Mouse (Mus musculus) cerebellum, adult 9-11 months (tissue): ENCODE results near the gene Elovl6.

Source experiments
- DNase-seq: peaks from one replicate; pipeline ENCODE4 v3.0.0; 2022

Gene Elovl6

DNA sequence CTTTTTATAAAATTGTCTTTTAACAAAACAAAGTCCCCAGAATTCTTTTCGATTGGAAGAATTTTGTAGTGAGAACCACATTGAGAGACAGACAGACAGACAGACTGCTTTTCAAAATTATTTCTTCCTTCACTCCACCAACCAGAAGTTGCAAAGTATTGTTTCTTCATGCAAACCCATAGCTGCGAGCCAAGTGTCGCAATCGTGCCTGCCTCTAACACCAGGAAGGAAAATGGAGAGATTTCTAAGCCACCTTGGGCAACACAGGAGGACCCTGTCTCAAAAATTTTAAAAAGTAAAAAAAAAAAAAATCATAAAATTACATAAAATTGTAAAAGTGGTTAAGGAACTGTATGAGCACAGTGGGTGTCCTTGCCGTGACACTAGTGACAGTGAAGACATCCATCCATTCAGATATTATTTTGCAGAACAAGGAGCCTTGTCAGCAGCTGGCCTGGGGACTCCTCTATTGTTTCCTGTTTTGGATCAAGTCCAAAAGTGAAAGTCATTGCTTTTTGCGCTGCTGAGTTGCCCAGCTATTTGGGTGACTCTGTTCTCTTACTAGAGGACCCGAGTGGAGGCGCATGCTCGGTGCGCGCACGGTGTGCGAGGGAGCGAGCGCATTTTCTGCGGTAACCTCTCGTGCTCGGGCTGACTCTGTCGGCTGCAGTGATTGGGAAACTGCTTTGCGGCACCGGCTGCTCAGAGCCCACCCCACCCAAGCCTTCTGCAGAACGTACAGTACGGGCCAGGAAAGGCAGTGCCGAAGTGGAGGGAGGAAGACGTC lies 80.3 kb downstream of the Elovl6 start:
- DNase-seq, result no peak

DNA sequence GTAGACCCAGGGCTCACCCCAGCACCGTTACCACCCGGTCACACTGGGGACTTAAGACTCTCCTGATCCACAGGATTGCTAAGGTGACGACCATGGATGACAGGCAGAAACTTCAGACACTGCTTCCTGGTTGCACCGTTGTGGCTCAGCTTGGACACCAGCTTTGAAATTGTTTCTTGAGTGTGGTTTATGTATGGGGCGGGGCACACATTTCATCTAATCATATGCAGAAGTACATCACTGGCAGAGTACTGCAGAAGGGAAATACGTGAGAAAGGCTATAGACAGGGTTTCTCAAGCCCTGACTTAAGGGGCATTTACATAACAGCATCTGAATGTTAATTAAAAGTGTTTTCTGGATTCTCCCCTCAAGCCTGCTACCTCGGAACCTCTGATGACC lies 81.6 kb downstream of the Elovl6 start:
- no peak for DNase-seq

DNA sequence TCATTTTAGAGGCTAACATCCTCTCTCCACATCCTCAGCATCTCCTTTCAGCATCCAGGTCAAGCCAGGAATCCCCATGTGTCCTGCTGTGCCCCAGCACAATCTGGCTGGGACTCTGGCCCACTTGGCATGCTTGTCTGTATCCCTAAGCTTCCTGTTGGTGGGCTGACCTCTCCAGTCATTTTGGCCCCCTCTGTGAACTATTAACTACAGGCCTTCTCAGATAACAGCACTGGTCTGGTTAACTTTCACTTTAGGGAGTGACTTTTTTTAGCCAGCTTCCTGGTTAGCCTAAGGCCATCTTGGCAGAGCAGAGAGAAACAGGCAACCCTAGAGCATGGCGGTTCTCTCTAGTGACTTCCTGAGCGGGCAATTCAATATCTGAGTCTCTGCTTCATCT lies 82.1 kb downstream of the Elovl6 start:
- peak; percentile 38 for DNase-seq

DNA sequence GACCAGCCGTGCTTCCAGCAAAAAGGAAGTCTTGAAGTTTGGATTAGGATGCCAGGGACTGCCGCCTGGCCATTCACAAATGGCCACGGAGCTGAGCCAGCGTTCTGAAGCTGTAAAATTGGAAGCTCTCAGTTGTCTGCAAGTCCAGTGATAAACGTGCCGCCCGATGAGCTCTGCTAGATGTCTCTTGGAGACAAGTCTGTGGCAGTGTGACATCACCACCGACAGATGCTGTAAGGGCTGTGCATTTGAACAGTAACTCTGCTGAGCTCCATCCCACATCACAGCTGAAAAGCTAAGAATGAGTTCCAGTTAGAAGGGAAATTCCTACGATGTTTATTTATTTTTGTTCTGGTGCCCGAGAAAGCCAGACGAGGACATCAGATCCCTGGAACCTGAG lies 85.3 kb downstream of the Elovl6 start:
- no peak for DNase-seq

DNA sequence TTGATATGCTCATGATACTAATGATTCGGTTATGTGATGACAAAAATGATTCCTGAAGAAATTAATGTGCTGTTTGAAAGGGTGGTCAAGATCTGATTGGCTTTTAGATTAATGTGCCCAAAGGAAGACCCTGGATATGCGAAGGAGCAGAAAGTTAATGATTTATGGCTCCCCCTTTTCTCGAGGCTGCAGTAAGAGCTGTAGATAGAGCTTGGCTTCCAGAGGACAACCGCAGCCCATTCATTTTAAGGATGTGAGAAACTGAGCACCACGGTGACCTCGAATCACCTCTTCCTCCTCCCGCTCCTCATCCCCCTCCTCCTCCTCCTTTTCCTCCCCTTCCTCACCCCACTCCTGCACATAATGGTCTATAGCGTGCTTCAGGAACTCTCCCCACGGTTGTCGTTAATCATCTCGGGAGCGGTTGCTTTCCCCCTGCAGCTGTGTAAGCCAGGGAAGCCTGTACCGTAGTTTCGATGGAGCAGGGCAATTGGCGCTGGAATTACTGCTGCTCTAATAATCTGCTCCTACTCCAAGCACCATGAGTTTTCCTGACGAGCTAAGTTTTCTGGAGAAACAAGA lies 87.1 kb downstream of the Elovl6 start:
- no peak for DNase-seq

DNA sequence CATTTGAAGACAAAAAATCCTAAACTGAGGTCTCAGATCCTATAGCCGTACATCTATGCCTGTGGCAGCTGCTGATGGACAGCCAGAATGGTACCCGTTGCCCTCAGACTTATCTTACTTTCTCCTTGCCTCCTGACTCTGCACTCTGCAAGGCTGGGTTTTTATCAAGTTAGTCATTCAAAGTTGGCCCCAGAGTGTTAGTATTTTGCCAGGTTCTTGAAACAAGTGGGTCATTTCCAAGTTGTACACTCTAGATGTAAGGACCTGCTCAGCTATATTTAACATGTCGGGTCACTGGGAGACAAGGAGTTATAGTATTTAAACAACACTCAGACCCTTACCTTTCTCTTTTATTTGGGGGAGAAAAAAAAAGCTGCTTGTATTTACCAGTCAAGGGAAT lies 88.6 kb downstream of the Elovl6 start:
- DNase-seq, result no peak

DNA sequence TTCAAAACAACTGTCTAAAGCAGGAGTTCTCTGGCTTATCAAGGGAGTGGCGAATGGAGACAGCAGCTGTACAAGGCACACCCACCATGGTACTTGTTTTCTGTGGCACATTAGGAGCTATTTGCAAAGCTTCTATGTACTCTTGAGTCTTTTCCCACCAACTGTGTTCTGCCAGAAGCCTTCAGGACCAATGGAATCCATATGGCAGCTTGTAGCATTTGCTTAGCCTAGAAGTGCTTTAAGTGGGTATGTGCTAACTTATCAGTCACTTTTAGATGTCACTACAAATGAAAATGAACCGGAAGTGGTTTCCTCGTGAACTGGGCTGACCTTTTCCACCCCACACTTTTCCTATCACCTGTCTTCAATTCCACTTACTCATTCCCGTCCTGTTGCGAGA lies 89.1 kb downstream of the Elovl6 start:
- DNase-seq, result no peak

DNA sequence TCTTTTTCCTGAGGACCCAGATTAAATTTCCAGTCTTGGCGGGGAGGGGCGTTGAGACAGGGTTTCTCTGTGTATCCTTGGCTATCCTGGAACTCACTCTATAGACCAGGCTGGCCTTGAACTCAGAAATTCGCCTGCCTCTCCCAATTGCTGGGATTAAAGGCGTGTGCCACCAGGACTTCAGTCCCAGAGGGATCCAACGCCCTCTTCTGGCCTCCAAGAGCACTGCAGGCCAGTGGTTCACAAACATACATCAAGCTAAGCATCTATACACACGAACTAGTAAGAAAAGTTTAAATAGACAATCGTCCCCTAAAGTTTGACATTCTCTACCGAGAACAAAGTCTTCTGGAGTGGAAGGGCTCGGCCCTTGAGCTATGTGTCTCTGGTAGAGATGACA lies 90.0 kb downstream of the Elovl6 start:
- no peak for DNase-seq

DNA sequence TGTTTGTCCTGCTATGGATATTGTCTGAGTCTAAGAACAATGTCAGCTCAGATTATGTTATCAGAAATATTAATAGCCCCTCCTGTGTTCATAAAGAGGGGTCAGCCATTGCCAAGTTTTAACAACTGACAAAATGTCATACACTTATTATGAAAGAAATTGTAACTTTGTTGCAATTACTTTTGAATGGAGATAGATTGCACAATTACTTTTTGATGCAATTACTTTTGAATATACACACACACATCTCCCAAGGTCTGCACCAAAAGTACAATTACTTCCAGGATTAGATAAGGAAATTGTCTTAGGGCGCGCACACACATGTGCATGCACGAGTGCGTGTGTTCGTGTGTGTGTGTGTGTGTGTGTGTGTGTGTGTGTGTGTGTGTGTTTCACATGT lies 90.5 kb downstream of the Elovl6 start:
- no peak for DNase-seq

DNA sequence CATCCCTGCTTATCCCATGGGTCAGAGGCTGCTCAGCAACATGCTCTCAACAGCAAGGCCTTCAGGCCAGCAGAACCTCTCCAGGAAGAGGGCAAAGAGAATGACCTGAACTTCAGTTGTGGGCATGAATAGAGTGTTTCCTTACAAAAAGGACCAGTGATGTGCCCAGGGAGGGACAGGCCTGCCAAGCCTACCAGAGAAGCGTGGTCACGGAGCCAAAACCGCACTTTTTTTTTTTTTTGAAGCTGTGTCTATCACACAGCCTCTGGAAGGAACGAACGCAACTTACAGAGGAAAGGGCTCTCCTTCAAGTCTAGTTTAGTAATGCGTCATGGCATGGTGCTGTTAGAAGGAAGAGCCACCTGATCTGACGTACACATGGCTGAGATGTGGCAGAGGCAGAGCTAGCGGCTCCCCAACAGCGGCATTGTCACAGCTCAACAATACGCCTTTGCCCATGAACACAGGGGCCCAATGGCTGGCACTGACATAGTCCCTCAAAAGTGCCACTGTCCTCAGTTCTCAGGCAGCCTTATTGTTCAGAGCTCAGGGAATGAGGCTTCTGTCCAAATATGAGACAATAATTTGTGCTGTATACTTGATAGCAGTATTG lies 92.1 kb downstream of the Elovl6 start:
- peak; percentile 15 for DNase-seq

DNA sequence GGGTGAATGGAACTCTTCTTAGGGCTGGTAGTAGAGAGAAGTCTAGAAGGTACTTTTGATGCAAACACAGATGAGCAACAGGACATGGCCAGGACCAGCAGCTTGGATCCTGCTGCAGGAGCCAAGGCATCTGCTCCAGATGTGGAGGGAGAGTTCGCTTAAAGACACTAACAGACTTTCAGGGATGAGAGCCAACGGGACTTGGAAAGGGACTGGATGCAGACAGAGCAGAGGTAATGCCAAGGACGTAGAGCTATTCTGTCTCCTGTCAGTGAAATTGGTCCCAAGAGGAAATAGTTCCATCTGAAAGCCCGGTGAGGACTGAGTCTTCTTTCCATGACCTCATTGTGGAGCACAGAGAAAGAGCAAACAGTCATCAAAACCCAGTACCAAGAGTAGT lies 95.1 kb downstream of the Elovl6 start:
- no peak for DNase-seq

DNA sequence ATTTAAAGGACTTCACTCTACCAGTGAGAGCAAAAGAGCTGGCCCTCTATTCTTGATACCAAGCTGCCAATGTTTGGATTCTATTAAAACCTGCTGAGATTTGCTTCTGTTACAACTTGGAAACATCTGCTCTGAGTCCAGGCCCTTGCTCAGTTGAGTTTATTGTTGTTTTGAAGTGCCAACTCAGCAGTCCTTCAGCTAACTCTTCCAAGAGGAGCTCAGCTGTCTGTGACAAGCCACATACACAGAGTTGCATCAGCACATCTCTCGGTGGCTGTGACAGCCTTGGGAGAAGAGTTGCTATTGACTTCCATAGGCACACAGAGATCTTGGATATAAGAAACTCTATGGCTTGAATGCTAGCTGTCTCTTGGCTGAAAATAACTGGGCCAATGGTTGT lies 98.9 kb downstream of the Elovl6 start:
- DNase-seq, result no peak

DNA sequence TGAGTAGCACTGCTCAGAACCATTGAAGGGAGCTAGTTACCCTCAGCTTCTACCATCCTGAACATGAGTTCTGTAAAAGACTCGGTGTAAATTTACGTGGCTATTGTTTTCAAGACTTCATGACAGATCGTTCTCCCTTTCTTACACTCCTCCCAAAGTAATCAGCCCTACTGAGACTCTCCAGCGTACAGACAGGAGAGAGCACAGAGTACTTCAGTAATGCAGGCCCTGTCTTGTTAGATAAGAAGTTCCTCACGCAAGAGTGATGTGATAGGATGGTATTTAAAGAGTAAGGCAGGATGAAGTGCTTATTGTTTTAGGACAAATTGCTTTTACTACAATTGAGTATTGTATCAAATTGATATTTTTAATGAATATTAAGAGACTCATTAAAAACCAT lies 99.7 kb downstream of the Elovl6 start:
- DNase-seq, result no peak

DNA sequence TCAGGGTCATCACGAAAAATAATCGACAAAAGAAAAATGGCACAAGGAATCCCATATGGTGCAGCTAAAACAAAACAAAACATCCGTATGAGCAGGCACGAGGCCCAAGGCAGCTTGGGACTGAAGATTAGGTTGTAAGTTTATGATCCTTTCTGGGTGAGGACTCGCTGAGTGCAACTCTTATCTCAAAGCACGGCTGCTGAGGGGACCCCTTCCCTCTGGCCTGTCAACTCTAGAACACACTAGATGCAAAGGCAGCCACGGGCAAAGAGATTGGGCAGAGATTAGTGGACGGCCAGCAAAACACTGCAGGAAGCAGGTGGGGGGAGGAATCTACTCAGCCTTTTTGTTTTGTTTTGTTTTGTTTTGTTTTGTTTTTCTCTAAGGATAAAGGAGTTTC lies 101.4 kb downstream of the Elovl6 start:
- DNase-seq, result no peak

DNA sequence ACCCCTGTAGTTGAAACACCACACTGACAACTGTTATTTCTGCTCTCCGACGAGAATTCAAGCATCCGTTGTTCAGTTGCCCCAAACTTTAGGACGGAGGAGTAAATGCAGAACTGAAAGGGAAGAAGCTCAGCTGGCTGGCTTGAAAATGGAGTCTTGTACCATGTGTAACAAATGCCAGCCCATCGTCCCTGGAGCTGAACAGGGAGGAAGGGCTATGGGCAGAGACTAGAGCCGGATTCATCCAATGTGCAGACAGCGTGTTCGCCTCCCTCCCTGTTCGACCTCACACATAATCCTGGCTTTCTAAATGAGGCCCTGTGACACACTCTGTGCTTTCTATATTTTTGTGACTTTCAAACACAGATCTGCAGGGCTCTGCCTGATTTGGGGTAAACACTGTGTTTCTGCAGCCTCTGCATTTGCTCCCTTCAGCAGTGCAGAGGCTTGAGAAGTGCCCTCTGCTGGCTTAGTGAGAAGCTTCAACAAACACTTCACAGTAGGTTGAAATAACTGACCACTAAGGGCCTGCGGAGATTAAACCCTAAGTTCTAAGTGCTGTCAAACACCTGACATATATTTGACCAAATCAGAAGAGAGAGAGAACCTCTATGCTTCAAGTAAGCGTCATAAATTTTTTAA lies 102.2 kb downstream of the Elovl6 start:
- peak; percentile 36 for DNase-seq

DNA sequence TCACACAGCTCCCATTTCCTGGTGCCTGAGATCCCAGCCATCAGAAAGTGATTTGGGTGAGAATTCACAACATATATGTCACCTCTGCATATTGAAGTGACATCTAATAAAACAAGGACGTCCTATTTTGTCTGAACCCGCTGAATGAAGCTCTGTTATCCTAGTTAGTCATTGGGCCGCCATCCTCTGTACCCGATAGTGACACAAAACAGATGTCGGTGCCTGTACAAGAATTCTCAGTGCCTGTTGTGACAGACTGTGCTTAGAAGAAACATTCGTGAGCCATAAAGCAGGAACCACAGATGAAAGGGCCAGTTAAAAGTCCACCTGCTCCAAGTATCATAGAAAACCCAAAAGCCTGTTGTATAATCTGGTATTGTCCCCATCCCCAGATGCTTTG lies 105.3 kb downstream of the Elovl6 start:
- DNase-seq, result no peak

DNA sequence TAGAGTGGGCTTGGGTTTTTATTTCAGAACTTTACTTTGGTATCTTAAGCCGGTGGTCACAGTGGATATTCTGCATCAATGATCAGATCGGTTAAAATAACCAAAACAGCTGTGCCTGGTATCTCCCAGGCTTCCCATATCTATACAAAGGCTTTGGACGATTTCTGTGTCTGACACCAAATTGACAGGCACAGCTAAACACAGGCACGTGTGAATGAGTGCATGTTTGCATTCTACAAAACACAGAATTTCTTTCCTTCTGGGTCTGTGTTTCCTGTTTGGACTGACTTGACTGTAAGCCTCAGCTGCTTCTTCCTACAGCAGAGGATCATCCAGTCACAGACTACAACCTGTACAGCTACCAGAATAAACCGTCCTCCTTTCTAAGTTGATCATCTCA lies 107.5 kb downstream of the Elovl6 start:
- DNase-seq, result no peak

DNA sequence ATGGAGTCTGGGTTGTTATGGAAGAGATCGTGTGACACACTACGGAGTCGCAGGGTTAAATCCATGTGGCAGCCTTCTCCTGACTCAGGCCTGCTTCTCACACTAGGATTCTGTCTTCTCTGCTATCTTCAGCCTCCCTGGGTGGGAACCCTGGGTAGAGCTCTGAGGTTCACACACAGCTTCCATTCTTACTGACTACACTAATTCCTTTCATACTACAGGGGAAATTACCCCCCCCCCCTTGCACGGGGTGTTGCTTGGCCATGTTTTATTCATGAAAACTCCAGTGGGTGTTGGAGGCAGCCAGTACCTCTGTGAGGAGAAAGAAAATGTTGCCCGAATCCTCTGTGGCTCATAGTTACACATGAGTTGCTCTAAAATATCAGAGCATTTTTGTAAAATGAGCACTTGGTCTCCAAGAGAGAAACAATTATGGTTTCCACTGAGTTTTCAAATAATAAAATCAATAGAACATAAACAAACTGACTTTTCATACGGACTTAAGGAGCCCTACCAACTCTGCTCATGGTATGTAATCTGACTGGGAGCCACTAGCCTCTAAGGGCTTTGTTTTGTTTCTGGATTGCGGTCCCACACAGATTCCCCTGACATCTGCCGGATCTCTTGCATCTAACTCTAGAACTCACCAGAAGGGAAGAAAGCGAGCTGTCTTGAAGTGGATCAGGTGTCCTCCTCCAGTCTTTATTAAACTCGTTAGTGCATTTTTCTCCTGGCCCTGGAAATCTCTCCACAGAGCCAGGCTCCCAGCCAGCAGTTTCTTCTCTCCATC lies 108.3 kb downstream of the Elovl6 start:
- no peak for DNase-seq

DNA sequence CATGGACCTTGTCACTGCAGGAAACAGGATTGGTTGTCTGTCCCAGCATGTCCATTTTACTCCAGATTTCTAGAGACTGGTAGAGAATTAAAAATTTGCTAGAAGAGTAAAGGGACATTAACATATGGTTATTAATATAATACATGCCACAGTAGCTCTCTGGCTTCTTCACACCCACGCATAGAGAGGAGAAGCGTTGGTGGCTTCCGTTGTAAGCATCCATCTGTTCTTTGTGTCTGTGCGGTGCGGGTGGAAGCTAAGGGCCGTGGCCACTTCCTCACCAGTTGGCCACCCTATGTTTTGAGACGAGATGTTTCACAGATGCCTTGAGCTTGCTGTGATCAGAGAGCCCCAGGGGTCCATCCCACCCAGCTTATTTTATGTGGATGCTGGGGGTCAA lies 109.5 kb downstream of the Elovl6 start:
- DNase-seq, result peak; percentile 19

DNA sequence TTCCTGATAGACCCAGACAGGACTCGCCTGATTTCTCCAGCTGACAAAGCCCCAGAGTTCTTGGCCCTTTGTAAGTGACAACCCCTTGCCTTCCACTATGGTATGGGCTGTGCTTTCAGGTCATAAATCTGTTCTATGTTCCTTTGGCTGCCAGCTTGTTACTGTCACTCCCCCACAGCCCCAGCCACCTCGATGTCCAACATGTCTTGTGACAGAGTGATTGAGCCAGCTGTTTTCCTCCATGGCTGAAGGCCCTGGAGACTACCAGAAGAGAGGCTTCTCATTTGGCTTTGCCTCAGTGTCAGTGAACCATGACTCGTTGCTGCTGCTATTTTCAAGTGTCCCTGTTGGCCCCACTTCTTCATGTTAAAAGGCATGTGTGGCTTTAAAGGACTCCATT lies 113.3 kb downstream of the Elovl6 start:
- no peak for DNase-seq

DNA sequence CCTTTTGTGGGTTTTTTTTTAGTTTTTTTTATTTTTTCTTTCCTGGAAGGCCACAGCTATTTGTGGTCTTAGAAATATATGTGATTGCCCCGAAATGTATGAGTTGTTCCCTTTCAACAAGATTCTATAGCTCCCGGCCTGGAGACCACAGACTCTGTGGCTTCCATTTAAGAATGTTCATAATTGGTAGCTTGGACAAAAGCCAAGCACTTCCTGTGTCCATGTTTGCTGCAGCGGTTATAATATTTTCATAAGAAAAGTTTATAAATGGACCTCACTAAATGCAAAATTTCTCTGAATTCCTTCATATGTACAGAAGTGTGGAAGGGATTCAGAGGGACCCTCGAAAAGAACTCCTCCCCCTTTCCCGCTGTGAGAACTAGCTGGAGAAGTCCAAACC lies 114.6 kb downstream of the Elovl6 start:
- no peak for DNase-seq

DNA sequence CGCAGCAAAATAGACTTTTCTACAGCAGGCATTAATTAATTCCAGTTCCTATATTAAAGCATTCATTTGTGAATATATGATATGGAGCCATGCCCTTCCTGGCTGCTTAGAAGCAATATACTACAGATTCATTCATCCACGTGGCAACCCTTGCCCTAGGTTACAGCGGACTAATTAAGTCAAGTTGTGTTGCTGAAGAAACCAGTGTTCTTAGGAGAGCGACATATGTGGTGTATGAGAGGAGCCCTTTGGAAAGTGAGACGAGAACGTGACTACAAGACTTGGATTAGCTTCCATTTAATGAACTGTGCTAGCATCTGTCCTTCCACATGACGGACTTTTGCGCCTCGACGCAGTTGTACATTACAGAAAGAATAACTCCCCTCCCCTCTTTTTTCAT lies 115.2 kb downstream of the Elovl6 start:
- DNase-seq, result no peak

DNA sequence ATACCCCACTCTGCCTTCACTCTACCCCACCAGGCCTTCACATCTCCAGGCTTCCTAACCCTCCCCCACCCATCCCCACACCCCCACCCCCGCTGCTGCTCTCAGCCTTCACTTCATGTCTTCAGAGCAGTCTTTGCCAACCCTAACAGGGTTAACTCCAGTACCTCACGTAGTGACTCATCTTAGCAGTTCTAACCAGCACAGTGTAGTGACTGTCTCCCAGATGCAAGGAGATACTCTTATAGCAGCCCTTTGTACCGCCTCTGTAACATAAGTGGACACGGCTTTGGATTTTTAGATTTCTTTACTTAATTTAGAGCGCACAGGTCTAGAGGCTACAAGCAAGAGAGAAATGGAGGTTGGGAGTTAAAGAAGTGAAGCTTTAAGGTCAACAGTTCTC lies 116.4 kb downstream of the Elovl6 start:
- no peak for DNase-seq
